Mouse (Mus musculus): Measurements from ENCODE around the gene Msi2. TPM values are rescaled to one million over a fixed set of nuclear protein-coding genes. Genes with fewer than 3 reads are reported as not detected.
A peak's percentile ranks its signal among the peaks of the same experiment; 100 is the strongest.

Msi2 gene
- total RNA-seq, 2 experiments from 2014 or later = 75.5 to 87.5 TPM

GRCm38 (mm10) chr11:88607725-88608383 lies 110.5 kb downstream of the Msi2 start:
- intact Hi-C loops (cut with DNase I) = no loop called here
- DNase-seq (ENCODE audit: extremely low spot score in 1 of 2, low spot score in 2 of 2) = peak in 1 of 2 experiments; percentile 51

GRCm38 (mm10) chr11:88605771-88606170 lies 112.5 kb downstream of the Msi2 start:
- DNase-seq (ENCODE audit: extremely low spot score in 1 of 2, low spot score in 2 of 2) = no peak
- intact Hi-C loops (cut with DNase I) = no loop called here

- no peak for DNase-seq (ENCODE audit: extremely low spot score in 1 of 2, low spot score in 2 of 2)
- intact Hi-C loops (cut with DNase I) = no loop called here
Observed at GRCm38 (mm10) chr11:88605098-88605525, 113.2 kb downstream of the Msi2 start.

- DNase-seq (ENCODE audit: extremely low spot score in 1 of 2, low spot score in 2 of 2) = no peak
- intact Hi-C loops (cut with DNase I) = no loop called here
Observed at GRCm38 (mm10) chr11:88604635-88605034, 113.7 kb downstream of the Msi2 start.

GRCm38 (mm10) chr11:88603366-88603765 lies 114.9 kb downstream of the Msi2 start:
- intact Hi-C loops (cut with DNase I) = no loop called here
- no peak for DNase-seq (ENCODE audit: extremely low spot score in 1 of 2, low spot score in 2 of 2)

GRCm38 (mm10) chr11:88602471-88603120 lies 115.7 kb downstream of the Msi2 start:
- intact Hi-C loops (cut with DNase I) = no loop called here
- DNase-seq (ENCODE audit: extremely low spot score in 1 of 2, low spot score in 2 of 2) = no peak

GRCm38 (mm10) chr11:88600194-88600593 lies 118.1 kb downstream of the Msi2 start:
- intact Hi-C loops (cut with DNase I) = no loop called here
- no peak for DNase-seq (ENCODE audit: extremely low spot score in 1 of 2, low spot score in 2 of 2)

- no peak for DNase-seq (ENCODE audit: extremely low spot score in 1 of 2, low spot score in 2 of 2)
- intact Hi-C loops (cut with DNase I) = no loop called here
Observed at GRCm38 (mm10) chr11:88599332-88600130, 118.8 kb downstream of the Msi2 start.

GRCm38 (mm10) chr11:88598848-88599175 lies 119.5 kb downstream of the Msi2 start:
- DNase-seq (ENCODE audit: extremely low spot score in 1 of 2, low spot score in 2 of 2) = no peak
- intact Hi-C loops (cut with DNase I) = no loop called here

- no peak for DNase-seq (ENCODE audit: extremely low spot score in 1 of 2, low spot score in 2 of 2)
- intact Hi-C loops (cut with DNase I) = no loop called here
Observed at GRCm38 (mm10) chr11:88598150-88598847, 120.0 kb downstream of the Msi2 start.

- no peak for DNase-seq (ENCODE audit: extremely low spot score in 1 of 2, low spot score in 2 of 2)
- intact Hi-C loops (cut with DNase I) = no loop called here
Observed at GRCm38 (mm10) chr11:88595616-88596015, 122.7 kb downstream of the Msi2 start.

- DNase-seq (ENCODE audit: extremely low spot score in 1 of 2, low spot score in 2 of 2) = no peak
- intact Hi-C loops (cut with DNase I) = no loop called here
Observed at GRCm38 (mm10) chr11:88594804-88595611, 123.3 kb downstream of the Msi2 start.

- DNase-seq (ENCODE audit: extremely low spot score in 1 of 2, low spot score in 2 of 2) = no peak
Observed at GRCm38 (mm10) chr11:88594010-88594409, 124.3 kb downstream of the Msi2 start.

GRCm38 (mm10) chr11:88592099-88592498 lies 126.2 kb downstream of the Msi2 start:
- intact Hi-C loops (cut with DNase I) = no loop called here
- no peak for DNase-seq (ENCODE audit: extremely low spot score in 1 of 2, low spot score in 2 of 2)

More at GRCm38 (mm10) chr11:88594010-88594409, 124.3 kb downstream of the Msi2 start:
- intact Hi-C loops (cut with DNase I) = no loop called here

GRCm38 (mm10) chr11:88590647-88591046 lies 127.7 kb downstream of the Msi2 start:
- no peak for DNase-seq (ENCODE audit: extremely low spot score in 1 of 2, low spot score in 2 of 2)
- intact Hi-C loops (cut with DNase I) = no loop called here

GRCm38 (mm10) chr11:88589641-88590040 lies 128.7 kb downstream of the Msi2 start:
- no peak for DNase-seq (ENCODE audit: extremely low spot score in 1 of 2, low spot score in 2 of 2)

GRCm38 (mm10) chr11:88588688-88589210 lies 129.6 kb downstream of the Msi2 start:
- intact Hi-C loops (cut with DNase I) = no loop called here
- peak in 1 of 2 experiments; percentile 31 for DNase-seq (ENCODE audit: extremely low spot score in 1 of 2, low spot score in 2 of 2)

More at GRCm38 (mm10) chr11:88589641-88590040, 128.7 kb downstream of the Msi2 start:
- intact Hi-C loops (cut with DNase I) = no loop called here

- intact Hi-C loops (cut with DNase I) = no loop called here
- DNase-seq (ENCODE audit: extremely low spot score in 1 of 2, low spot score in 2 of 2) = no peak
Observed at GRCm38 (mm10) chr11:88587710-88588109, 130.6 kb downstream of the Msi2 start.
